Mouse (Mus musculus): Measurements from ENCODE around the gene Tmem231.
A peak's percentile ranks its signal among the peaks of the same experiment; 100 is the strongest.

DNA sequence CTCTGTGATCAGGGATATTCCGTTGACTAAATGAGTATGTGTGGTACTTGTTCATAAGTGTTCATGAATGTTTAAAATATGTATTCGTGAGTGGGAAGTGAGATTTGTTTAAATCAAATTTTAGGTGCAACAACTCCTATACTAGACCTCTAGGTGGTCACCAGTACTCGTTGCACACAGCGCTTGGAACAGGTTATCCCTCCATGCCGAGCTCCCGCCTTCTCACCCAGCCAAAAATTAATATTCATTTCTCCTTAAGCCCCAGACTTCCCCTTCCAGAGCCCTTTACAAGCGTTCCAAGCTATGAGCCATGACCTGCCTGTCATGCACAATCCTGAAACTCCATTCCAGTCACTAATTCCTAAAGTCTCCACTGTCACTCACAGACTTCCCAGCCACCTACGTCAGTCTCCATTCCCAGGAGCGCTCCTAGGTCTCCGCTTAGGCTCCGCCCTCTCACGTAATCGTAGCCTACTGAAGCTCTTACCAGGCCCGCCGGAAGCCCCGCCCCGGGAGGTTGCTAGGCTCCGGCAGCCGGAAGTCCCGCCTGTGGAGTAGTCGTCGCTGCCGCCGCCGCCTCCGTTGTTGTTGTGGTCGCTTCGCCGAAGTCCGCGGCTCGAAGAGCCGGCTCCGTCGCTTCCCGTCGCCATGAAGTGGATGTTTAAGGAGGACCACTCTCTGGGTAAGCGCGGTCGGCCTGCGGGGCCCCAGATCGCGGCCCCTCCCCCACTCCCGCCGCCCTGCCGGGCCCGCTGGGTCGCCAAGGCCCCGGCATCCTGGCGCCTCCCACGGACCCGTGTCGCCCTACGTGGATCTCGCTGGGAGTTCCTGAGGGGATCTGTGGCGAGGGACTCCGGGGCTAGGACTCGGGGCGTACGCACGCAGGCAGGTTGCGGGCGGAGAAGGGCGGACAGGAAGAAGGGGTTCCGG lies 6.8 kb upstream of the Tmem231 start, which contains the start of gene Gabarapl2:
- TF ChIP-seq CTCF (IDR thresholded peaks at IDR 0.05) (peak; percentile 31), EP300 (IDR thresholded peaks at IDR 0.05; ENCODE audit: insufficient read depth, low read depth, low read length) (no peak)
